Mouse (Mus musculus): ENCODE results near the gene Prr29.

- TF ChIP-seq CTCF (IDR thresholded peaks at IDR 0.05; ENCODE audit: borderline replicate concordance, insufficient read depth, low read depth, low read length) (no peak), POLR2A (IDR thresholded peaks at IDR 0.05; ENCODE audit: borderline replicate concordance, insufficient read depth, low read length) (no peak)
These were observed 9.3 kb downstream of the Prr29 start for GRCm38 (mm10) chr11:106374559-106374958.

Measured in cerebellum, adult 2 months (tissue).